Mouse (Mus musculus) mature B cell (primary cell): ENCODE measurements around the gene Acadvl.

Experiments
- in situ Hi-C: fragments of 300-500 bp; cut with MboI; formaldehyde crosslinking; loops from 2 replicates; pipeline ENCODE4 v1.14.3; 2019

The Acadvl gene

DNA sequence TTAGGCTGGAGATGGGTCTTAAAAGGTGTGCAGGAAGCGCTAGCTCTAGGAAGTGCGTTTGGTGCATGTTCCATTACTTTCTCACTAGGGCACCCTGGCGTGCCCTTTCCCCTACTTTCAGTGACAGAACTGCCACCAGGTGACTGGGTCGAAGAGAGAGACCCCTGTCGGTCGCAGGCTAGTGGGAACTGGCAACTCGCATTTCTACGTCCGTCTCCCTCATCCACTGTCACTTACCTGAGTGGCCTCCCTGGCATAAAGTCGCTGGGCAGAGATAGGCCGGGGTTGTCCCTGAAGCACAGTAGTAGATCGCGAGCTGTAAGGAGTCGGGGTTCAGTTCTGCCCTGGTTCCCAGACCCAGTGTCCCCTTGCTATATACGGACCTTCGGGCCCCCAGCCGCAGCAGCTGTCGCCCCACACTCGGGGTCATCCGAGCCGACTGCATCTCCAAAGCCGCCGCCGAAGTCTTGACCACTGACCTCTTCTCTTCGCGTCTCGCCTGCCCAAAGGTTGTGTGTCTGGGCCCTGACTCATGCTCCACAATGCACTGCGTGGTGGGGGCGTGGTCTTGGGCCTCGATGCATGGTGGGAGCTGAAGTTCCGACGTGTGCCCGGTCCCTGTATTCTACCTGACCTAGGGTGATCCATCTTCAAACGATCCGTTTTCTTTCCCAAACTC, at the start of gene Acadvl:
Acadvl (minus strand) TSS at position 532 of the 679 bp plus-strand sequence.
- in situ Hi-C loops, result loop anchor here (25.0 kb wide), 1 partner anchor 647 kb away; the partner anchor contains the start of genes Eno3, Pfn1 and Spag7

DNA sequence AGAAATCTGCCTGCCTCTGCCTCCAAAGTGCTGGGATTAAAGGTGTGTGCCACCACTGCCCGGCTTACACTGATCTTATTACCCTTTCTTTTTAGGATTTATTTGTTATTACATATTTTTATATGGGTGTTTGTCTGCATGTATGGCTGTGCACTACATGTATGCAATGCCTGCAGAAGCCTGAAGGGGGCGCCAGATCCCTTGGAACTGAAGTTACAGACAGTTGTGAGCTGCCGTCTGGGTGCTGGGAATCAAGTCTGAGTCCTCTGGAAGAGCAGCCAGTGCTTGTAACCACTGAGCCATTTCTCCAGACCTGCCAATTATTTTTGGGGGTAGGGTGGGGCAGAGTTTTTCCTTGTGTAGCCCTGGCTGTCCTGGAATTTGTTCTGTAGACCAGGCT, 47.8 kb upstream of the Acadvl start:
- in situ Hi-C loops, result no loop called here

DNA sequence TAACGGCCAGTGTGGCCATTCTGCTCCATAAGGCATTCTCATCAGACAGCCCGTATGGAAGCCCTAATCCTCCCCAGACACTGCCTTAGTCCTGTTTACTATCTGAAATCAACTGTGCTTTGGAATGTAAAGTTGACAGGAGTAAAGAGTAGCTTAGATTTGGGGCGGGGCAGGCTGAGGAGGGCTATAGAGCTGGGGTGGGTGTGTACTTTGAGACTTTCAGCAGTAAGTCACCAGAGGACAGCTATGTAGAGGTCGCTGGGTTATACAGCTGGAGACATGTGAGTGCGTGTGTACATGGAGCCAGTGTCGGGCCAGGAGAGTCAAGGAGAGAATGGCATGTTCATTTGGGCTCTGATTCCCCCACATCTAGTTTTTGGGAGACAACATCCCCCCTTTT, 44.7 kb upstream of the Acadvl start:
- in situ Hi-C loops, result no loop called here

DNA sequence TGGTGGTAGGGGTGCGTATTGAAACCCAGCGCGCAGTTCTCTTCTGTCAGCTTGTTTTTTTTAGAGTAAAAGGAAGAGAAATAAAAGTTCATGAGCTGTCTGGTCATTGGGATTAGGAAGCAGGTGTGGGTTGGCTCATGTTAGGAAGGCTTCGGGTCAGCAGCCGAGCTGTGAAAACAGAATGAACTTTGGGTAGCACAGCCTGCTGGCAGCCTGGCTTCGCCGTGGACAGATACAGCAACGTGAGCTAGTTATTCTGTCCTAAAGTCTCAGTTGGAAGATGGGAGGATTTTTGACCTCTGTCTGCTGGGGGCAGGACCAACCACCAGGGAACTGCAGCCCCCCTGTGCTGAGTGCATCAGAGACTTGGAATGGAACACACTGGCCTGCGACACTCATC, 42.6 kb upstream of the Acadvl start:
- in situ Hi-C loops, result no loop called here

DNA sequence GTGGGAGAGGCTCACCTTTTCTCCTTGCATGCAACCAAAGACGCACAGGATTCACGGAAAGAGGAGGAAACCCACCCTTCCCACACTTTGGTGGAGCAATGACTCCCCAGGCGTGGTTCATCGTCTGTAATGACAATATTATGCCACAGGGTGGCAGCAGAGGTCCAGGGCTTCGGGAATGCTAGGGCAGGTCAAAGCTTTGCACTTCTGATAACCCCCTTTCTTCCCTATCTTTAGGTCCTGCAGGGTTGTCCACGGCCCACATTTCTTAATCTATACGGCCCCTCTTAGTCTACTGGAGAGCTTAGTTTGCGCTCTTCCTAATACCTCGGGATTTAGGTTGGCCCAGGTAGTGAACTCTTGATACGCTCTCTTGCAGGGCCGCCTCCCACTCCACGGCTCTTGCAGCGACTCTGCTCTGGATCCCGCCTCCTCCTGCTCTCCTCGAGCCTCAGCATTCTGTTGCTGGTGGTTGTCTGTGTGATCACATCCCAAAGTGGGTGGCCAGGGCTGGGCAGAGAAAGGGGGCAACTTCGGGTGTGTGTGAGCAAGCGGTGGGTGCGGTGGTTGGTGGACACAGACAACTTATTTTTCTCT, 40.5 kb upstream of the Acadvl start:
- in situ Hi-C loops, result no loop called here

DNA sequence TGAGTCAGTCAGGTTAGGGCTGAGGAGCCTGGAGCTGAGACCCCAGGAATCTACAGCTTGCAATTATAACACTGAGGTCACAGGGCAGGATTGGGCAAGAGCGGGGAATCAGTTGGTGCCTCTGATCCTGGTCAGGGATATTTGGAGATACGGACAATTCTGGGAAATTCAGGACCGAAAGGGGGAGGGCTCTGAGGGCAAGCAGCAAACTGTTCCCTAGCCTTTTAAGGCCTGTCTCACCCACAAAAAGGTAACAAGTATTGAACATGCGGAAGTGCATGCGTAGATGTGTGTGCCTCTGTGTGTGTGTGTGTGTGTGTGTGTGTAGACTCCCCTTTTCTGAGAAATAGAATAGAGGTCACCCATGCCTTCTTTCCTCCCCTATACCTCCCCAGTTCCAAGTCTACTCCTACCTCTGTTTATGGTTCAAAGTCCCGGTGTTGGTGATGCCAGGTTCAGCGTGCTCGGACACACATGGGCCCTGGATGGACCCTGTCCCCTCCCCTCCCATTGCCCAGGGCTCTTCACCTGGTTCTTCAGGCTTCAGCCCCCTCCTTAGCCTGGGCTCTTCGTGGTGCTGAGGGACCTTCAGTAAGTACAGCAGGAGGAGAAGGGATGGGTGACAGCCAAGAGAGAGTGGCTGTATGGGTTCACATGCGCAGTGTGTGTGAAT, 38.8 kb upstream of the Acadvl start, which contains the start of gene Asgr1:
Asgr1 (plus strand) TSS at position 188 of the 673 bp plus-strand sequence.
- in situ Hi-C loops, result no loop called here

DNA sequence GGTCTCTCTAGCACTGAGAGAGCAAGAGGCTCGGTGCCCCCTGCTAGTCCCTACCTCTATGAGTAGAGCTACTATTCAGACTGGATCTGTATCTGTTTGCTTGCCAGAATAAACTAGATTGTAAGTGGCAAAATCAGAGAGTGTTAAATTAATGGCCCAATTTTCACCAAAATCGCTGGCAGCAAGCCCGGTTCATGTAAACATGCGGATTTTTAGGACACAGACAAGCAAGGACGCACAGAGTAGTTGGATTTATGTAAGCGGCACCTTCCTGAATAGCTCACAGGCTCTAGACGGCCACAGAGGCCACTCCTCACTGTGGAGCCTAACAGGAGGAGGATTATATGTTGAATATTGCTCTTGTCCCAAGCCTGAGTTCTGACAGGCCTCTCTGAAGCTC, 37.9 kb upstream of the Acadvl start:
- in situ Hi-C loops, result no loop called here

DNA sequence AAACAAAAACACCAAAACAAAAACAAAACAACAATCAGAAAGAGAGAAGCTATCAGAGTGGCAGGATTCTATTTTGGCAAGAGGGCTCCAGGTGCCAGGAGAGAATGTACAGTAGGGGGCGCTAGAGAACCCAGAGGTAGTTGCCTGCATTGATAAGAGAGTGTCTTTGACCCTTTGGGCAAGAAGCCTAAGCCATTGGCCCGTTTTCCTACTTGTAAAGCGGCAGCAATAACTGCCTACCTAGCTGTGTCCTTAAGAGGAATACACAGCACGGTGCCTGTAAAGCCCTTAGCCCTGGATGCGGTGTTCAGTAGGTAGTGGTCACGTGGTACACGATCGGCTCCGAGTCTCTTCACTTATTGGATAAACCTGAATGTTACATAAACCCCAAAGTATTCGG, 34.6 kb upstream of the Acadvl start:
- in situ Hi-C loops, result no loop called here

DNA sequence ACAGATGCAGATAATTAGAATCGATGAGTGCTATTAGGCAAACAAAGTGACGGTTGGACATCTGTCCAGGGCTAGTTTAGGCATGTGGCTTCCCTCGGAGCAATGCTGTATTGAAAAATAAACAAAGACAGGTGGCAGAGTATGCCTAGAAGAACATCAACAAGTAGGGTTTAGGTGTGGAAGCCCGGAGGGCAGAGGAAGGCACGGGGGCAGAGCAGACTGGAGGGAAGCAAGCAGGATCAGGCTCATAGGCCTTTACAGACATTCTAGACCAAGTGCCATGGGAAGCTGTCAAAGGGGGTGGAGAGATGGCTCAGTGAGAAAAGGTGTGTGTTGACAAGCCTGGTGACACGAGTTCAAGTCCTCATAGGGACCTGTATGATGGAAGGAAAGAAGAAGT, 34.2 kb upstream of the Acadvl start:
- in situ Hi-C loops, result no loop called here

DNA sequence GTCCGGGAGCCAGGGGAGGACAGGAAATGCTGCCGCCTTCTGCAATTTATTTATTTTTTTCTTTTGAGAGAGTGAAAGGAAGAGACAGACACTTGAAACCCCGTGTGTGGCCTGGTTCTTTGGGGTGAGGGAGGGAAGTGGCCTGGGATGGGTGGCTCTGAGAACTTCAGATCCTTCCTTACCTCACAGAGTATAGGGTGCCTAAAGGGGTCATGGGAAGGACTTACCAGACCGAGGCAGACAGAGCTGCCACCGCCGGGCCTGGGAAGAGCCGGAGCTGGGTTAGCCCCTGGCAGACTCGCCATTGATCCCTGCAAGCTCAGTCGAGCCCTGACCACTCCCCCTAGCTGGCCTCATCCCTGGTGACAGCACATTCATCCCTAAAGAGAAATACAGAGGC, 30.2 kb upstream of the Acadvl start:
- in situ Hi-C loops, result no loop called here

DNA sequence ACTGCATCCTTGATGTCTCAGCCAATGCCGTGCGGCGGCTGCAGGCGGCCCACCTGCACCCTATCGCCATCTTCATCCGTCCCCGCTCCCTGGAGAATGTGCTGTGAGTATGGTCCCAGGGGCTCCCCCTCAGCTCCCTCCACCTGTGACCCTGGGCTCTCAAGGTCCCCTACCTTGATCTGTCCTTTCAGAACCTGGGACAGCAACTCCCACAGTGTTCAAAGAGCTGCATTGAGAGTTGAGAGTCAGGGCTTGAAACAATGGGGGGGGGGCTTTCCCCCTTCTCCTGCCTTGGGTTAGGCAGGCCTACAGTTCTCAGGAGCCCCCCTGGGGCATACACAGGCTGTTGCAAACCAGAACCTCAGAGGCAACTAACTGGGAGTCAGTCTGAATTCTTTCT, 28.5 kb upstream of the Acadvl start:
- in situ Hi-C loops, result no loop called here

DNA sequence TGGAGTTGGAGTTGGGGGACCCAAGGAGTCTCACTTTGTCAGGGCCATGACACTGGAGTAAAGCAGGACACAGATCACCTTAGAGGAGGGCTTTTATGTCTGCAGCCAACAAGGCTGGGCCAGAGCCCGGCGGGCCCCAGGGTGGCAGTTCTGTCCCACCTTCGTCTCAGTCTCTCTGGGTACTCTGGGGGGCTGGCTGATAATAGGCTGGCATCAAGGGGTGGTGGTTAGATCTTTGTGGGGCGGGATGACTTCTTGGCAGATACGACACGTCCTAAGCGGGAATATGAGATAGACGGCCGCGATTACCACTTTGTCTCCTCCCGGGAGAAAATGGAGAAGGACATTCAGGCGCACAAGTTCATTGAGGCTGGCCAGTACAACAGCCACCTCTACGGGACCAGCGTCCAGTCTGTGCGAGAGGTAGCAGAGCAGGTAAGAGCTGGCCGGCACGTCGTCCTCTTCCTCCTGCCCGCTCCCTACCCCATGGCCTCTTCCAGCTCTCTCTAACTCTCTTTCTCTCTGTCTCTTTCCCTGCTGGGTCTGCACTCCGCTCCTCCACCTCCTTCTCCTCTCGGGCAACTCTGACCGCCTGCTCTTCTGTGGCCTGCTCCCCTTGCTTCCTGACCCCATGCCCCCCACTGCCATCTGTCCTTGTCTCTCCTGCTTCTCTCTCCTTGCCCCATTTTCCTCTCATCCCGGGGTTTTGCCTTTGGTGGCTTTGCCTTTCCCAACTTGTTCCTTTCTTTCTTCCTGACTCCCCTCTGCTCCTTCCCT, 27.3 kb upstream of the Acadvl start:
- in situ Hi-C loops, result no loop called here

DNA sequence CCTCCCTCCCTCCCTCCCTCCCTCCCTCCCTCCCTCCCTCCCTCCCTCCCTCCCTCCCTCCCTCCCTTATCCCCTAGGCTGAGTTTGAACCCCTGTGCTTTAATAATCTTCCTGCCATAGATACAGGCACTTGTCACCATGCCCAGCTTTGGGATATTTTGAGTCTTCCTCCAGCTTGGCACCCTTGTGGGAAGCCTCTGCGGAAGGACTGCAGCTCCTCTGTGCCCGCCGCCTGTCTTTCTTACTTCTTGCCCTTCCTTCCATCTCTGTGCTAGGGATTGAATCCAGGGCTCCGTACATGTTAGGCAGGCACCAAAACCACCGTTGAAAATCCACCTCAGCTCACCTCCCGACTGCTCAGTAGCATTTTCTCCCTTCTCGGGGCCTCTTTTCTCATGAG, 25.0 kb upstream of the Acadvl start:
- in situ Hi-C loops, result no loop called here

DNA sequence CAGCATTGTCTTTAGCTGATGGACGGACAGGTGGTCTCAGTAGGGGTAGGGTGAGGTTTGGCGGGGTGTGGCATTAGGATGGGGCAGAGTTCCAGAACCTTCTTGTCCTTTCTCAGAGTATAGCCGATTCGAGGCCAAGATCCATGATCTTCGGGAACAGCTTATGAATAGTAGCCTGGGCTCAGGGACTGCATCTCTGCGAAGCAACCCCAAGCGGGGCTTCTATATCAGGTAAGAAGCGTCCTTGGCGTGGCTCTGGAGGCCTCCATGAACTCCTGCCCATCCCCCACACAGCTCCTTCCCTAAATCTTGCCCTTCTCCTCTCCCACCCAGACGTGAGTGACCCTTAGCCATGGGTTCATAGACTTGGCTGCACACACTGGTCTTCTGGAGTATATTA, 24.4 kb upstream of the Acadvl start:
- in situ Hi-C loops, result no loop called here

DNA sequence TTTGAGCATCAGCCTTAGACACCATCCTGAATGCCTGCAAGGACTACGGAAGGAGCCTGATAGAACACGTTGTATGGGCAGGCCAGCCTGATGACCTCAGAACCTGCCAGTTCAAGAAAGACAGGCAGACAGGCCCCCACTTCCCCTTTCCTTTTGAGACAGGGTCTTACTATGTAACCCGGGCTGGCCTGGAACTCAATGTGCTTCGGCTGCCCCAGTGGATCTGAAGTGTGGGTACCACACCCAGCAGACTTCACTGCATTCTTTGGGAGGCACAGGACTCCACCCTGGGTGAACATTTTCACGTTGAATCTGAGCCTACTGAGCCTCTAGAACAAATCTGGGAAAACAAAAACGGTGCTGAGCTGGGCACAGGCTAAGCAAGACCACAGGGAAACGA, 23.0 kb upstream of the Acadvl start:
- in situ Hi-C loops, result no loop called here

DNA sequence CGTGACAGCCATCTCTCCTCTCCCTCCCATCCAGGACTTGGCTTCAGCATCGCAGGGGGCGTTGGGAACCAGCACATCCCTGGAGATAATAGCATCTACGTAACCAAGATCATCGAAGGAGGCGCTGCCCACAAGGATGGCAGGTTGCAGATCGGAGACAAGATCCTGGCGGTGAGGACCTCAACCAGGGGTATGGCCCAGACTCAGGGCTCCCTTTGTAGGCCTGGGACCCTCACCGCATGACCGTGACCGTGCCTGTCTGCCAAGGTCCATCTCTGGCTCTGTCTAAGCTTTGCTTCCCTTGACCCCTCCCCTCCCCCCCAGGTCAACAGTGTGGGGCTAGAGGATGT, 16.1 kb upstream of the Acadvl start:
- in situ Hi-C loops, result no loop called here

DNA sequence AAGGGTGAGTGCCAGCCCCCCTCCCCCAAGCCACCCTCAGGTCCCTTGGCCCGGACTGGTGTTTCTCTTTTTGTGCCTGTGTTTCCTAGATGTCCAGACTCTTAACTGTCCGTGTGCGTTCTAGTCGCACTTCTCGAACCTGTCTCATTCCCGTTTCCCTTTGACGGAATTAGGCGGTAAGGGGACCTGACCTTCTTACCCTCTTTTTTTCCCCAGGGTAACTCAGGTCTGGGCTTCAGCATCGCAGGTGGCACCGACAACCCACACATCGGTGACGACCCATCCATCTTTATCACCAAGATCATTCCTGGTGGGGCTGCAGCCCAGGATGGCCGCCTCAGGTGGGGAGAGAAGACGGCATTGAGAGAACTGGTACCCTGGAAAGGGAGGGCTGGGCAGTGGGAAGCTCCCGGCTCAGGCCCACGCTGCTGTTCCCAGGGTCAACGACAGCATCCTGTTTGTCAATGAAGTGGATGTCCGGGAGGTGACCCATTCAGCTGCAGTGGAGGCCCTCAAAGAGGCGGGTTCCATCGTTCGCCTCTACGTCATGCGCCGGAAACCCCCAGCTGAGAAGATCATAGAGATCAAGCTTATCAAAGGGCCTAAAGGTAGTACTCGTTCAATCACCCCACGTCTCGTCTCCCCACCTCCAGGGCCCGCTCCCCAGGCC, 15.6 kb upstream of the Acadvl start:
- in situ Hi-C loops, result no loop called here

DNA sequence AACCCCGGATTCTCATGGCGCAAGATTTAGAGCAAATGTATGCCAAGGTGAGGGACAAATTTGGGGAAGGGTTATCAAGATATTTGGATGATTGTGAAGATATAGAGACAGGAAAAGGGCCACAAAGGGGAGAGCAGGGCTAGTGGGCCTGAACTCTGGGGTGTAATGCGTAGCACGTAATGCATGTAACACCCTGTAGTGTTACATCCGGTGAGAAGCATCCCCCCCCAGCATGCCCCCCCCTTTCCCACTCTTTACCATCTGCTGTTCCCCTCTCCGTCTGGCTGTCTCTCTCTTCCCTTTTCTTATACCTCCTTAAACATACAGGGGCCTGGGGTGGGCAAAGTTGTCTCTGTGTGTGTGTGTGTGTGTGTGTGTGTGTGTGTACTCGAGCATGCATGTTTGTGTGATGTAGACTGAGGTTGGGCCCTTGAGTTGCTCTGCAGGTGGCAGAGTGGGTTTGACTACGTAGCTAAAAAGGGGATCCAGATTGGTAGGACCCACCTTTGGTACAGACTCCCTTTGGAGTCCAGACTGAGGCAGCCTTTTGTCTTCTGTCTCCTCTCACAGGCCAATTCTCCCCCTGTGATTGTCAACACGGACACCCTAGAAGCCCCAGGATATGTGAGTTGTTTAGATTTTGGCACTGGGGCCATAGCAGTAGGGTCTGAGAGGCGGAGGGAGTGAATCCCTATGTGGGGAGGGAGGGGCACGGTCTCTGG, 14.8 kb upstream of the Acadvl start:
- in situ Hi-C loops, result no loop called here

DNA sequence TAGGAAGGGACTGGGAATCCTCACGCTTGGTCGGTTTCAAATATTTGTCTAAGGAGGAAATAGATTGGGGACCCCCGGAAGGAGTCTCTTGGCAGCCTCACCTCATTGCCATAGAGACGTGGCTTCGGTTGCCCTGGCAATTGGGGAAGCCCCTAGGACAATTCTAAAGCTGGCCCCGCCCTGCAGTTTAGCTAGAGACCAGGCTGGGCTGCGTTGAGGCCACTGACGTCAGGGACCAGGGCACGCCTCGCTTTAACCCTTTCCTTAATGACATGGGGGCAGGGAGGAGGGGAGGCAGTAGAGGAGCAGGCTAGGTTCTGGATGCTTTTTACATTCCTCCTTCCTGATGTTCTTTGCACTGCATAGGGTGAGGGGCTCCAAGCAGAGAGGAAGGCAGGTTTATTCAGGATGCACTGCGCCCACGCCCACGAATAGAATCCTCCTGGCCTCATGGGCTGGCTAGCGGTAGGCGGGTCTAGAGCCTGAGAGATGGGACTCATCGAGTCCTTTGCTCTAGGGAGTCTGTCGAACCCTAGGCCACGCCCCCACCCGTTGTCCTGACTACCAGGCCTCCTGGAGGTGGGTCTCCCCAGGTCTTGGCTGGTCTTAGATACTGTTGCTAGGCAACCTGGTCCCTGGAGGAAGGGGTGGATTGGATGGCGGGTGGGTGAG, 14.1 kb upstream of the Acadvl start:
- in situ Hi-C loops, result no loop called here

DNA sequence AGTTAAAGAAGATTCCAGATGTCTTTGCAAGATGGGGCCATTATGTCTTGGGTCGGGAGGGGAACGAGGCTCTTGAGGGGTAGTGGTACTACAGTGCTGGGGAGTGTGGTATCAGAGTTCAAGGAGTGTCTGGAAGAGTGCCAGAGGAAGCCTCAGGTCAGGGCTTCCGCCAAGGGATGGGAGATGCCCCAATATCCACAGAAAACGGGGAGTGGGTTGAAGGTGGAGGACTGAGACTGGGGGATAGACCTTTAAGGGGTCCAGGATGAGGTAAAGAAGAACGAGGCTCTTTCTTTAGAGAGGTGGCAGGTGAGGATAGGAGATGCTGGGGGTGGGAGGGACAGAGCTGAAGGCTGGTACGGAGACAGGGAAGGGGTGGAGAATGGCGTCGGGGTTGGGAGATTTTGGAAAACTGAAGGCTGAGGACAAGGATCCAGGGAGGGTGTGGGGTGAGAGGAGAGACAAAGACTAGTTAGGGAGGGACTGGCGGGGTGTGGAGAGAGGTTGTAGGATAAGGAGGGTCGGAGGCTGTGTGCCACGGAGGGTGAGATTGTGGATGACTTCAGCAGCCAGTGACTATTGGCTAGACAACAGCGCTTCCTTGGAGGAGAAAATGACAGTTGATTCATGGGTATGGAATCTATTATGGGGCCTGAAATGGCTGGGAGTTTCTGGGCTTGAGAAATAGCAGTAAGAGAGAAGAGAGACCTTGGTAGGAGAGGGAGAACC, 13.4 kb upstream of the Acadvl start:
- in situ Hi-C loops, result no loop called here
